Mouse (Mus musculus) liver, adult 10 weeks (tissue): ENCODE data around the gene Rbp4. TPM values are rescaled to one million over a fixed set of nuclear protein-coding genes. Genes with fewer than 3 reads are reported as not detected.

Source experiments
- polyA plus RNA-seq: library from polyadenylated mRNA; stranded (reverse); fragments of 350-450 nt; fragmentation: Illumina TruSeq; extraction: RNeasy Lipid Tissue Mini Kit (QIAGEN cat#74804); gene quantifications from one replicate; pipeline ENCODE4 v1.2.3, GENCODE M21; 2014; ENCODE audit warnings: low read depth, low replicate concordance

Rbp4 gene
- polyA plus RNA-seq = 4,133 TPM

DNA sequence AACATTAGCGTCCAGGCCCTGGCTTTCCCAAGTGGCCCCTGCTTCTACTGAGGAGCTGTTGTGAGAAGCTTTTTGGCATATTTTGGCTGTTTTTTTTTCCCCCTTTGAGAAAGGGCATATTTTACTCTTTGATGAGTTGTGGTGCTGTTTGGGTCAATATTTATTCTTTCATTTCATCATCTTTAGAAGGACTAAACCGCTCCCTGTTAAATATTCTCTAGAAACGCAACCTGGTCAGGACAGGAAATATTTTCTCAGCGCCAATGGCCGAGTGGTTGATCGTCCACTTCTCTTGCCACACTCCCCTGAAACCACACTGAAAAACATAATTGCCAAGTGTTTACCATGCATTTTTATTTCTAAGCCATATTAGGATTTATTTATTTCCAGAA, at the start of gene Rbp4:
Rbp4 (minus strand) TSS at position 63 of the 392 bp plus-strand sequence.

DNA sequence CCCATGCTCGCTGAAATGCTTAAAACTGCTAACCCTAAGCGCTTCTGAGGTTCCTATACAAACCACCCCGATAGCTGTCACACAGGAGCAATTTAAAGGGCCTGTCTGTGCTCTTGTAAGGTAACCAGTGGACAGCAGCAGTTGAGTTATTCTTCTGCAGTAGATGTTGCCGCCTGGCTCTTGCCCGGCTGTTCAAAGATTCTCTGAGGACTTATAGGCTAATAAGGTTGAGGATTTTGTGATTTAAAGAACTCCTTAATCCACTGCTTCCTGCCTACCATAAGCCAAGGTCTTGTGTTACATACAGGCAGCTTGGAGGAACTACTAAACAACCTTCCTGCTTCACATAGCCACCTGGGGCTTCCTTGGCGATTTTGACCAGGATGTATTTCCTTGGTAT, 7.4 kb upstream of the Rbp4 start, which contains the start of gene Pde6c:
Pde6c (plus strand) TSS at position 301 of the 400 bp plus-strand sequence.

DNA sequence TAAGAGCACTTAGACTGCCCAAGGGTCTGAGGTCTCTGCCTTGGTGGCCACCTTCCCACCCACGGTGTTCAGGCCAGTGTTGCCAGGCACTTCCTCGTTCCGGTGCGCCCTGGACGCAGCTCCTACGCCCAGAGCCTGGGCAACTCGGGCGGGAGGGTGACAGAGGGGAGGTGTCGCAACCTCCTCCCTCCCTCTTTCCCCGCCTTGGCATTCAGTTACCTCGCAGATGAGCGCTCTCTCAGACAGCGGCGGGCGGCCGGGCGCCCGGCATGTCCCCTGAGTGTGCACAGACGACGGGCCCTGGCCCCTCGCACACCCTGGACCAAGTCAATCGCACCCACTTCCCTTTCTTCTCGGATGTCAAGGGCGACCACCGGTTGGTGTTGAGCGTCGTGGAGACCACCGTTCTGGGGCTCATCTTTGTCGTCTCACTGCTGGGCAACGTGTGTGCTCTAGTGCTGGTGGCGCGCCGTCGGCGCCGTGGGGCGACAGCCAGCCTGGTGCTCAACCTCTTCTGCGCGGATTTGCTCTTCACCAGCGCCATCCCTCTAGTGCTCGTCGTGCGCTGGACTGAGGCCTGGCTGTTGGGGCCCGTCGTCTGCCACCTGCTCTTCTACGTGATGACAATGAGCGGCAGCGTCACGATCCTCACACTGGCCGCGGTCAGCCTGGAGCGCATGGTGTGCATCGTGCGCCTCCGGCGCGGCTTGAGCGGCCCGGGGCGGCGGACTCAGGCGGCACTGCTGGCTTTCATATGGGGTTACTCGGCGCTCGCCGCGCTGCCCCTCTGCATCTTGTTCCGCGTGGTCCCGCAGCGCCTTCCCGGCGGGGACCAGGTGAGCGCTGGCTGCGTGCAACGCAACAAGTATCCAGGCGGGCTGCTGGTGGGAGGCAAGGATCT, 28.0 kb downstream of the Rbp4 start, which contains the start of gene Ffar4:
Ffar4 (plus strand) TSS at position 214 of the 901 bp plus-strand sequence.

Other genes with a start within 250 kb of the Rbp4 start
- gene Myof, start 81.7 kb downstream of the Rbp4 start, polyA plus RNA-seq = 1.8 TPM
- not detected for gene Cep55, start 70.3 kb downstream of the Rbp4 start, polyA plus RNA-seq
- gene Ffar4, start 28.2 kb downstream of the Rbp4 start, polyA plus RNA-seq = 0.37 TPM
- gene Pde6c, start 7.5 kb upstream of the Rbp4 start, polyA plus RNA-seq = 0.48 TPM
- 42.4 TPM for gene Fra10ac1, start 98.9 kb upstream of the Rbp4 start, polyA plus RNA-seq
- not detected for gene Lgi1, start 139.3 kb upstream of the Rbp4 start, polyA plus RNA-seq